22 mouse cellular contexts compared by ENCODE assay signal in genomic region chr5:139392219-139393196, GRCm38 (mm10). TPM values are rescaled to one million over a fixed set of nuclear protein-coding genes. Genes with fewer than 3 reads are reported as not detected.
DNase-seq lines count a peak whose midpoint lies in the region; ATAC-seq and TF ChIP-seq lines count a peak whose summit lies in the region.
"Had no signal": no experiment of that assay in that cellular context is flagged by ENCODE, and none has a peak within 500 bp of the region (broad histone marks: within the 10 kb centered on the region; RNA-seq: fewer than 3 reads in every experiment).

No protein-coding gene starts in this region.

- H3K27me3 ChIP-seq in liver, embryonic 16.5 days (ENCODE audit: control insufficient read depth, insufficient read depth, low read depth, low read length), result no peaks in the 10 kb centered on the region
- no peaks in the 10 kb centered on the region for H3K27me3 ChIP-seq in forebrain, embryonic 10.5 days (ENCODE audit: poor library complexity, severe bottlenecking)
- H3K27me3 ChIP-seq: forebrain, embryonic 12.5 days; lung, embryonic 15.5 days had no signal

- H3K4me2 ChIP-seq in liver, embryonic 16.5 days (ENCODE audit: low read depth, low read length), result peak overlapping the region; percentile 76; the same call in 1 of the 2 replicates
- H3K4me2 ChIP-seq: forebrain, embryonic 12.5 days; lung, embryonic 15.5 days had no signal

- no peak for ATAC-seq in liver, embryonic 16.5 days (ENCODE audit: low read depth)
- ATAC-seq: activated CD4-positive, CD25-positive, alpha-beta regulatory T cell, adult 4 months; midbrain, embryonic 16.5 days had no signal

- no peak for TF ChIP-seq POLR2A in cortical plate, adult 2 months (IDR thresholded peaks at IDR 0.05; ENCODE audit: extremely low read depth, insufficient read depth, low read length)

- H3K4me1 ChIP-seq in cortical plate, adult 2 months (ENCODE audit: control insufficient read depth, insufficient read depth, low read length), result peaks cover 15% of the 10 kb centered on the region
- peaks cover 73% of the 10 kb centered on the region for H3K4me1 ChIP-seq in liver, embryonic 16.5 days (ENCODE audit: control insufficient read depth, low read depth, low read length)
- H3K4me1 ChIP-seq in forebrain, embryonic 10.5 days, result peaks cover 43% of the 10 kb centered on the region

- H3K27ac ChIP-seq in left cerebral cortex, adult 2 months, result peak overlapping the region; percentile 78
- peak overlapping the region; percentile 49; the same call in 1 of the 2 replicates for H3K27ac ChIP-seq in cortical plate, adult 2 months (ENCODE audit: insufficient read depth, low read length)
- no peak overlapping the region for H3K27ac ChIP-seq in liver, embryonic 16.5 days (ENCODE audit: low read length)
- no peak overlapping the region for H3K27ac ChIP-seq in forebrain, embryonic 10.5 days
- H3K27ac ChIP-seq: forebrain, embryonic 12.5 days; lung, embryonic 15.5 days had no signal

- DNase-seq in heart, adult 11 months, result peak; percentile 93
- DNase-seq in heart, adult 18-20 months, result no peak
- no peak for DNase-seq in left cerebral cortex, adult 2 months (ENCODE audit: extremely low spot score in 1 of 2, low spot score in 2 of 2)
- DNase-seq in left cerebral cortex, adult 9 months (ENCODE audit: low spot score in 2 of 2), result no peak
- no peak for DNase-seq in forebrain, embryonic 10.5 days (ENCODE audit: extremely low spot score, low spot score)
- no peak for DNase-seq in layer of hippocampus, adult 18-20 months (ENCODE audit: low spot score in 2 of 2)
- DNase-seq: adrenal gland, postnatal 14 days; cerebellum, adult 8-10 months; kidney, adult 2 months; thymus, postnatal 25 days had no signal

- no peaks in the 10 kb centered on the region for H3K9me3 ChIP-seq in liver, embryonic 16.5 days (replicated peaks; ENCODE audit: control insufficient read depth, low read length)
- no peaks in the 10 kb centered on the region for H3K9me3 ChIP-seq in forebrain, embryonic 10.5 days
- H3K9me3 ChIP-seq: forebrain, embryonic 12.5 days; lung, embryonic 15.5 days had no signal

- no peak for TF ChIP-seq CTCF in left cerebral cortex, adult 2 months (IDR thresholded peaks at IDR 0.05)
- TF ChIP-seq CTCF in cortical plate, adult 2 months (IDR thresholded peaks at IDR 0.05; ENCODE audit: extremely low read depth, insufficient read depth, low read length), result no peak

- intact Hi-C loops in left cerebral cortex, adult 2 months (cut with DNase I), result no loop called here

- WGBS in liver, embryonic 16.5 days (ENCODE audit: insufficient replicate concordance), result 89% methylated on average over 37 of the region's 37 CpGs
- 94% methylated on average over 37 of the region's 37 CpGs for WGBS in forebrain, embryonic 10.5 days

- no peak overlapping the region; the same call in 1 of the 2 replicates for H3K9ac ChIP-seq in liver, embryonic 16.5 days (ENCODE audit: low read depth, low read length)
- H3K9ac ChIP-seq: forebrain, embryonic 12.5 days; lung, embryonic 15.5 days had no signal

- peaks cover 40% of the 10 kb centered on the region for H3K36me3 ChIP-seq in liver, embryonic 16.5 days (ENCODE audit: control insufficient read depth, insufficient read depth)
- peaks cover 5% of the 10 kb centered on the region; the same call in 1 of the 2 replicates for H3K36me3 ChIP-seq in forebrain, embryonic 10.5 days (replicated peaks)
- H3K36me3 ChIP-seq: forebrain, embryonic 12.5 days had no signal

- H3K4me3 ChIP-seq in left cerebral cortex, adult 2 months, result no peak overlapping the region
- no peak overlapping the region for H3K4me3 ChIP-seq in cortical plate, adult 2 months (ENCODE audit: insufficient read depth, low read length)
- no peak overlapping the region for H3K4me3 ChIP-seq in liver, embryonic 16.5 days (ENCODE audit: low read depth, low read length)
- H3K4me3 ChIP-seq in forebrain, embryonic 10.5 days, result no peak overlapping the region
- H3K4me3 ChIP-seq: forebrain, embryonic 12.5 days; lung, embryonic 15.5 days had no signal

RNA-seq across cellular contexts. Expression of gene C130050O18Rik, which starts 12.6 kb away (rescaled TPM):
- under 1 TPM; 0.47 to 0.69 TPM for total RNA-seq in heart, adult 18-20 months (2021)
- total RNA-seq in left cerebral cortex, adult 2 months (2021), result under 1 TPM; 0.29 to 0.63 TPM
- polyA plus RNA-seq in cortical plate, adult 2 months (2012; rRNA removed), result 0.44 TPM in 2 replicates
- polyA plus RNA-seq in liver, embryonic 16.5 days (2015; fragmentation: Nextera tagmentation; extraction: Ambion mirVana), result 1.2 and 1.6 TPM in 2 replicates
- polyA plus RNA-seq in forebrain, embryonic 10.5 days (2016; fragmentation: Nextera tagmentation; extraction: Ambion mirVana), result 0.15 and 0.34 TPM in 2 replicates
- total RNA-seq in layer of hippocampus, adult 18-20 months (2021), result under 1 TPM in 1 of 2 experiments, not detected in 1; 0.33 TPM
- polyA plus RNA-seq: activated CD4-positive, CD25-positive, alpha-beta regulatory T cell, adult 4 months had no signal

RNA-seq across cellular contexts. Expression of gene Gpr146, which starts 15.0 kb away (rescaled TPM):
- 10 to 100 TPM; 39.6 to 40.5 TPM for total RNA-seq in heart, adult 18-20 months (2021)
- total RNA-seq in left cerebral cortex, adult 2 months (2021), result 10 to 100 TPM; 12.5 to 13.9 TPM
- 15.3 and 16.3 TPM in 2 replicates for polyA plus RNA-seq in cortical plate, adult 2 months (2012; rRNA removed)
- 20.6 and 24.1 TPM in 2 replicates for polyA plus RNA-seq in liver, embryonic 16.5 days (2015; fragmentation: Nextera tagmentation; extraction: Ambion mirVana)
- 1.6 and 1.8 TPM in 2 replicates for polyA plus RNA-seq in forebrain, embryonic 10.5 days (2016; fragmentation: Nextera tagmentation; extraction: Ambion mirVana)
- total RNA-seq in layer of hippocampus, adult 18-20 months (2021), result 10 to 100 TPM; 10.8 to 12.2 TPM

RNA-seq across cellular contexts. Expression of gene Gper1, which starts 30.4 kb away (rescaled TPM):
- total RNA-seq in heart, adult 18-20 months (2021), result 1 to 10 TPM; 1.1 to 1.3 TPM
- total RNA-seq in left cerebral cortex, adult 2 months (2021), result 1 to 10 TPM; 2.5 to 2.8 TPM
- 4.7 and 4.8 TPM in 2 replicates for polyA plus RNA-seq in cortical plate, adult 2 months (2012; rRNA removed)
- 0.07 and 0.15 TPM in 2 replicates for polyA plus RNA-seq in liver, embryonic 16.5 days (2015; fragmentation: Nextera tagmentation; extraction: Ambion mirVana)
- 0.44 and 0.50 TPM in 2 replicates for polyA plus RNA-seq in forebrain, embryonic 10.5 days (2016; fragmentation: Nextera tagmentation; extraction: Ambion mirVana)
- total RNA-seq in layer of hippocampus, adult 18-20 months (2021), result 1 to 10 TPM; 2.0 to 4.2 TPM
- total RNA-seq: megakaryocyte progenitor cell, adult 5-6 weeks had no signal
- polyA plus RNA-seq: activated CD4-positive, CD25-positive, alpha-beta regulatory T cell, adult 4 months had no signal

RNA-seq across cellular contexts. Expression of gene Cyp2w1, which starts 40.1 kb away (rescaled TPM):
- not detected for total RNA-seq in heart, adult 18-20 months (2021)
- total RNA-seq in left cerebral cortex, adult 2 months (2021), result not detected
- polyA plus RNA-seq in cortical plate, adult 2 months (2012; rRNA removed), result not detected in 2 replicates
- polyA plus RNA-seq in liver, embryonic 16.5 days (2015; fragmentation: Nextera tagmentation; extraction: Ambion mirVana), result 0.42 TPM in 1 of 2 replicates, not detected in the other
- polyA plus RNA-seq in forebrain, embryonic 10.5 days (2016; fragmentation: Nextera tagmentation; extraction: Ambion mirVana), result not detected in 2 replicates
- total RNA-seq in layer of hippocampus, adult 18-20 months (2021), result not detected
- total RNA-seq: adrenal gland, postnatal 14 days; megakaryocyte progenitor cell, adult 5-6 weeks had no signal
- polyA plus RNA-seq: activated CD4-positive, CD25-positive, alpha-beta regulatory T cell, adult 4 months; frontal cortex, adult 2 months; gonadal fat pad, adult 2 months; heart, postnatal 0 days; kidney, adult 2 months; limb, embryonic 11.5 days; lung, embryonic 15.5 days; midbrain, embryonic 16.5 days; neural tube, embryonic 11.5 days had no signal

RNA-seq across cellular contexts. Expression of gene Cox19, which starts 41.3 kb away (rescaled TPM):
- total RNA-seq in heart, adult 18-20 months (2021), result 100 to 1,000 TPM in 1 of 2 experiments, 10 to 100 TPM in 1; 82.6 to 103 TPM
- 10 to 100 TPM; 67.6 to 69.4 TPM for total RNA-seq in left cerebral cortex, adult 2 months (2021)
- polyA plus RNA-seq in cortical plate, adult 2 months (2012; rRNA removed), result 90.2 and 92.7 TPM in 2 replicates
- 42.2 and 48.1 TPM in 2 replicates for polyA plus RNA-seq in liver, embryonic 16.5 days (2015; fragmentation: Nextera tagmentation; extraction: Ambion mirVana)
- 119 and 120 TPM in 2 replicates for polyA plus RNA-seq in forebrain, embryonic 10.5 days (2016; fragmentation: Nextera tagmentation; extraction: Ambion mirVana)
- 10 to 100 TPM; 65.3 to 71.1 TPM for total RNA-seq in layer of hippocampus, adult 18-20 months (2021)

Comparison
In these comparisons a context has a peak if more than half of its experiments do, and no peak if none do; other contexts are left out.
1. H3K27ac ChIP-seq: peak in left cerebral cortex, adult 2 months (single experiment) and cortical plate, adult 2 months (single experiment); none in liver, embryonic 16.5 days (single experiment) and forebrain, embryonic 10.5 days (single experiment).